Mouse (Mus musculus): ENCODE data around the gene Sh3pxd2a. TPM values are rescaled to one million over a fixed set of nuclear protein-coding genes. Genes with fewer than 3 reads are reported as not detected.
A peak's percentile ranks its signal among the peaks of the same experiment; 100 is the strongest.

Sh3pxd2a gene
- total RNA-seq, 2 experiments from 2014 or later = 32.8 to 42.6 TPM

DNA sequence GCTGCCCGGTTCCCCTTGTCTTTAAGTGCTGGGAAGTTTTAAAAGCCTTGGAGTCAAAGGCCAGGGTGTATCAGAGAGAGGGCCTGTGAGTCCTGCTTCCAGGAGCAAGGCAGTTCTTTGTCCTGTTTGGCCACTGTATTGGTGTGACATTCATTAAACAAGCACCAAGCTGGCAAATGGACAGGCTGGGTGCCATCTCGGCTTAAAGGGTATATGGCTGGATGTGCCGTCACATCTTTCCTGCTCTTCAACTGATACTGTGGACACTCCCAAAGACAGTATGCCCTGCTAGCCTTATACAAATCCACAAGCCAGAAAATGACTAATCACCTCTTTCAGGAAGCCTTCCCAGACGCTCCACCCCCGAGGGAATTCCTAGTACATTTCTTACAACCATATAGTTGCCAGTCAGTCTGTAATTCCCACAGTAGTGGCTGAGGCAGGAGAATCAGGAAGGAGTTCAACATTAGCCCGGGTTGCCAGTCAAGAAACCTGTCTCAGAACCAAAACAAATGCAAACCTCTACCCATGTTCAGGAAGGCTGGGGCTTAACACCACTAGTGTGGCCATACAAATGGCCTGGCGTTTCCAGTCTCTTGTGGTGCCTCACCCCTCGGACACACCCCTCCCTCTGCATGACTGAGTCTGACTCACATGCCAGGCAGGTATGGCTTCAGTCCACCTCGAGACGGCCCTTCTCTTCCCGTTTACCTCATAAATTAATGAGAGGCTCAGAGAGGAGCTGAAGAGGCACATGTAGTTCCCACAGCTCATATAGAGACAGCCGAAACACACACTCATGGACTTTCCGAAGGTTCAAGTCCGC is 148.9 kb downstream of the Sh3pxd2a start:
- no peak for DNase-seq (ENCODE audit: low spot score)

DNA sequence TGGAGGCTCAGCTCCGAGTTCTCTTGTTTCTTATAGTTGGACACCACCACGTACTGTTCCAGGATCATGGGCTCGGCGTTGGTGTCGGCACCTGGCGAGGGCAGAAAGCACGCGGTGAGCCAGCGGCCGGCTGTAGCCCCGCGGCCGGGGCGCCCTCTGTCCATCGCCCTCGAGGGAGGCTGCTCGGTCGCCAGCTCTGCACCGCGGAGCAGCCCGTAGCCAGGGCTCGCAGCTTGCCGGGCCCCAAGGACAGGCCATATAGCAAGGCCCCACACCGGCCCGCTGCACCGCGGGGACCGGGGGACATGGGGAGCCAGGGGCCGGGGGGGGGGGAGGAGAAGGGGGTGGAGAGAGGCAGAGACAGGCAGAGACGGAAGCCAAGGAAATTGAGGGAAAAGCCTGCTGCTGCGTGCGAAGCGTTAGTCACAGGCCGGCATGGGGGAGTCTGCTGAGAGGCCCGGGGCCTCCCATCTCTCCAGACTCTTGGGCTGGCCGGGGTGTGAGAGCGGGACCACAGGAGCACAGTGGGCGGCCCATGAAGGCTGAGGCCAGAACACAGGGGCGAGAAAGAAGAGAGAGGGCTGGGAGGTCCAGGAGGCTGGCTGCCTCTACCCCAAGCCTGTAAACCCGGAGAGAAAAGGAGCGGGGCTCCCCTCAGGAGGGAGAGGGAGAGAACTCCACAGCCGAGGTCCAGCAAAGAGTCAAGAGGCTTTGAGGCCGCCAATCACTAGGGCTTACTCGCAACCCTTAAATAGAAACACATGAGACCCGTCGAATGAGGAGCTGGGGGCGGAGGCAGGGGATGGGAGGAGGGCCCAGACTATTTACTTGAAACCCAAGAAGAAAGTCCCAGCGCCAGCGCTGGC is 149.9 kb downstream of the Sh3pxd2a start:
- peak; percentile 90 for DNase-seq (ENCODE audit: low spot score)

DNA sequence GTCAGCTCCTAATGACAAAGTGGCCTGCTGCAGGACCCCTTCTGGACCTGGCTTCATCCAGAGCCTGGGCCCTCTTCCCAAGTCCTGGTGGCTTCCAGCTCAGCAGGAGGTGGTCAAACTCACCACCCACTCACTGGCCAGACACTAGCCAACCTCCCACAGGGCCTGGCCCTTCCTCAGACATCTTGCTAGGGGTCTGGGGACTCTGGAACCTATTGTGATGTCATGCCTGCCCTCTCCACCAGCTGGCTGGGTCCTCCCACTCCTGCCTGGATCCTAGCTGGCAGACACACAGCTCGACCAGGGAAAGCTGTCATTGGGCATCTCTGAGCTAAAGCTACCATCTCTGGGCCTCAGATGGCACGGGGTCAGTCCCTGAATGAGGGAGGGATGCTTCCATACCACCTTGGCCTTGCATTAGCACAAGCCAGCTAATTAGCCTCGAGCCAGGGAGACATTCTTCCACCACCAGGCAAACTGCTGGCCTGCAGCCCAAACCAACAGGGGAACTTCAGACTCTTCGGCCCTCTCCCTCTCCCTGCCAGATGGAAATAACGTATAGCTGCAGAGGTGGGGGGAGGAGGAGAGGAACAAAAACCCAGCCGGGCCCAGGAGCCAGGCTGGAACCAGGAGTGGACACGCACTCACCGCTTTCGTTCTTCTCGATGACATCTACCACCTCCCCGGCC is 150.7 kb downstream of the Sh3pxd2a start:
- DNase-seq (ENCODE audit: low spot score) = no peak

DNA sequence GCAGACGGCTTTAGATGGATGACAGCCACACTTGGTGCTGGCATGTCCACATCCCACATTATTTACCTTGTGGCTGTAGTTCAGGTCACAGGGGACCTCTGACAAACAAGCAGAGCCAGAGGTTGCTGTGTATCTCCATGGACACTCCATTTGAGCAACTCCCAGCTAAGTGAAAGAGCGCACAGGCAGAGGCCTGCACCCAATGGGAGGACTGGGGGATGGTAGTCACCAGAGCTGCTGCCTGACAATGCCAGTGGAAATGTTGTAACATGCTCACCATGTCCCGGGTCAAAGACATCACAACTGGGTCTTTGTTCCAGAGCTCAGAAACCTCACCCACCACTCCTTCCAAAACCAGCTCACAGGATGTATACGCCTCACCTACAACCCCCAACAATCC is 153.0 kb downstream of the Sh3pxd2a start:
- DNase-seq (ENCODE audit: low spot score) = no peak

DNA sequence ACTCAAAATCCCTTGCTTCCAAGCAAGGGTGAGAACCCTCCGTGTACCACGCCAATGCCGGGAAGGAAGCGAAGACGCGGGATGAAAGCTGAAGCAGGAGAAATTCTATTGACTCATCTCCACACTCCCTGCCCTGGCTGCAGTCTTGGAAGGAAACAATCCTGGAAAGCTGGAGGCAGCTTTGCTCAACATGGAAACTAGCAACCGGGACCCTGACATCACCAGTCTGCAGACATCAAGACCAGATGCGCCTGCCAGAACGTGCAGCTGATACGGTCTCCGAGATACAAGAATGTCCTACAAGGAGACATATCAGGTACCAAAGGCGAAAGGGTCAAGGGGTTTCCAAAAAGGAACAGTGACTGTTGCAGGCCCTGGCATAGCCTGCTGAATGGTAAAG is 154.4 kb downstream of the Sh3pxd2a start:
- DNase-seq (ENCODE audit: low spot score) = peak; percentile 68

DNA sequence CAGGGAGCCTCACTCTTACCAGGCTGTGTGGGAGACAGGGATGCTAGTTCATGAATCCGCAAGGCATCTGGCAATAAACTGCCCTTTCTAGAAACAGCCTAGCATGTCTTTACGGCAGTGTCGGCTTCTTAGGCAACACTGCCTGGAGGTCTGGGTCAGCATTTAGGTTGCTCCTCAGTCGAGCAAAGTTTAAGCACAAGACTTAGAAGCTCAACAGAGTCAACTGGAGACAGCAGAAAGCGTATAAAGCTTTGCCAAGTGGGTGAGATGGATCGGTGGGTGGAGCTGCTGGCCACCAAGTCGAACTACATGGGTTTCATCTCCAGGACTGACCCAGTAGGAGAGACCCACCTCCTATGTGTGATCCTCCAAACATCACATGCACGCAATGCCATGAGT is 157.3 kb downstream of the Sh3pxd2a start:
- DNase-seq (ENCODE audit: low spot score) = no peak

DNA sequence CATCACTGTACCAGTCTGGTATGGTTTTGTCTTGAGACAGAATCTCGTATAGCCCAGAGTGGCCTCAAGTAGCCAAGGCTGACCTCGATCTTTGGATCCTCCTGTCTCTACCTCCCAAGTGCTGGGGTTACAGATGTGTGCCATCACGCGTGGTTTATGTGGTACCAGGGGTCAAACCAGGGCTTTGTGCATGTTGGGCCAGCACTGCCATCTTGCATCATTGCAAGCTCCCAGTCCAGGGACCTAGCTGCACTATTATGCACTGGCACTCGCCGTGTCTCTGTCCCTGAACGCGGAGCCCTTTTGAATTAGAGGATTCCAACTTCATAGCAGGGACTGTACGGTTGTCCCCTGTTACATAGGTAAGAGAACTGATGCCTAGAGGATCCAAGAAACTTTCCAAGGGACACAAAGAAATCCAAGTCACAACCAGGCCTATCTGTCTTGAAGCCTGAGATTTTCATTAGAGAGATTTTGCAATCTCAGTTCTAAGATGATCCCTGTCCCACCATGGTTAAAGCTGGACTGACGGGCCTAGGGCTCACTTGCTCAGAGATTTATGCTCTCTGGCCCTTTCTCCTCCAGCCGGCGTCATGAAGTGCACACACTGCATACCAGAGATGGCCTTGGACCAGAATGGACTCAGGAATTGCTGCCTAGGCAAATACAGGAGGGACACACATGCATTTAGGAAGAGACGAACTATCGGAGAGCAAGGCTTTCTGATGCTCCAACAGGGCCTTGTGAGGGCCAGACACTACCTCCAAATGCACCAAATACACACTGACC is 157.9 kb downstream of the Sh3pxd2a start:
- DNase-seq (ENCODE audit: low spot score) = no peak

DNA sequence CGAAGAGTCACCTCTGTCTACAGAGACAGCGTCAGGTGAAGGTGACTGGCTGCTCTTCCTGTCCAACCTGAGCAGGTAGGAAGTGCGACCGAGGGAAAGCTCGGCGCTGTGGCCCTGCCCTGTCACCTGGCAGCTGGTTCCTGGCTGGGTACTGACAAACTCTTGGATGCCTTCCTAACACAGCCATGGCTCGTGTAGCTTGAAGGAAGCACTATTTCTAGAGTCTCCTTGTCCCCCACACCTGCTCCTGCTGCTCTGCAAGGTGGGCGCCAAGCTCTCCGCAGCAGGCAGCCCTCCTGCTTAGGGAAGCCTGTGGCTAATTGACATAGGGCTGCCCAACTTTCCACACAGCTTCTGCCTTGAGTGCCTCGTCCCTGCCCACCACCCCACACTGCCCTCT is 158.8 kb downstream of the Sh3pxd2a start:
- DNase-seq (ENCODE audit: low spot score) = no peak

DNA sequence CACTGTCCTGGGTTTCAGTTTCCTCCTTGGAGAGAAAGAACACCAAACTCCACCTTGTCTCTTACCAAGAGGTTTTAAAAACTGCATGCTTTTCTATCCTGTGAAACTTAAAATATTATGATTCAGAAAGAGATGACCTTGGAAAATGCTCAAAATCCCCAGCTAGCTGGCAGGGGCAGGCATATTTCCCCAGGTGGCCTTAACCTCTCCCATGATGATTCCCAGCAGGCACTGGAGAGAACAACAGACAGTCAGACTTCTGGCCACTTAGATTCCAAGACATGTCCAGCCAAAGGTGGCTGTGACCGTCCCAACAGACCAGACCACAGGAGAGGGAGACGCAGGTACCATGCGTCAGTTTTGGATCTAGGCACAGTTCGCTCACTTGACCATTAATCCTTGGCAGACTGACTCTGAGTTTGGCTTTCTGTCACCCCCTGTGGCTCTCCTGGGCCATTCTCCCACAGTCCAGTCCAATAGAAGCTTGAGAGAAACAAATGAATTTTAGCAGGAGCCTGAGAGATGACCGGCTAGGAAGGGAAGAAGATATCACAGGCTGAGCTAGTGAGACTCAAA is 159.9 kb downstream of the Sh3pxd2a start:
- DNase-seq (ENCODE audit: low spot score) = no peak

DNA sequence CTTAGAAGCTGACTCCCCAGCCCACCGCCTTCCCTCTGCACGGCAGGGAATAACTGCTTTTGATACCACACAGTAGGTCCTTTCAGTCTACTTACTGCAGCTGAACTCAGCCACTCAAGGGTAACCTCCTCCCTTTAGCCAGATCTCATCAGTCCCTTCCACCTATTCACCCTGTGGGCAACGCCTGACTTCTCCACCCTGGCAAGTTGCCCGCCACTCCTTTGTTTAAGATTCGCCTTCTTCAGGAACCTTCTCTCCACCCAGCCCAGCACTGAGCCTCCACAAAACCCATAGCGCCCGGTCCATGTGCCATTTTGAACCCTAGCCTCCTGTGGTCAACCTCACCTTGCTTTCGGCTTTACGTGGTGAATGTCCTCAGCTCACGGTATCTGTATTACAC is 161.1 kb downstream of the Sh3pxd2a start:
- DNase-seq (ENCODE audit: low spot score) = no peak

DNA sequence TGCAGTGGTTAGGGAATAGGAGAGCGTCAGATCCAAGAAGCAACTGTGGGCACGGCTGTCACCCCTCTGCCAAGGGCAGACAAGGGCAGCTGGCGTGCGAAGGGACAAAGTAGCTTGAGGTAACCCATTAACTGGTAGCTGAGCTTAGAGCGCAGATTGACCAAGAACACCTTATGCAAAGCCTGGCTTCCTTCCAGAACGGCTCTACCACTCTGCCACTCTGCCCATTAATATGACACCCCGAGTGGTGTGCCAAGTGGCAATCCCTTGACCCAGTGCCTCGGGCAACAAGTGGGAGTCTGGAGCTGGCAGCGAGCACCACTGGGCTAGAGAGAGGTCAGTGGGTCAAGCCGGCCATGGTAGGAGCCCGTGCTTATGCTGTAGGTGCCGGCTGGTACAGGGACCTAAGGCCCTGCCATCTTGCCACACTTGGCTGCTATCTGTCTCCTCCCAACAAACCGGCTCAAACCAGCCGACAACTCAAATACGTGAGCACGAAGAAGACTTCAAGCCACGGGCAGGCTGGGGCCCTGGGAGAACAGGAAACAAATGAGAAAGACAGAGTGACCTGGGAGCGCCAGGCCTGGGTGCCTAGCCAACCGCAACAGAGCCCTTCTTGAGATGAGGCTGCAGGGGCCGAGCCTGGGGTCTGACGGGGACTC is 161.9 kb downstream of the Sh3pxd2a start:
- DNase-seq (ENCODE audit: low spot score) = peak; percentile 85

DNA sequence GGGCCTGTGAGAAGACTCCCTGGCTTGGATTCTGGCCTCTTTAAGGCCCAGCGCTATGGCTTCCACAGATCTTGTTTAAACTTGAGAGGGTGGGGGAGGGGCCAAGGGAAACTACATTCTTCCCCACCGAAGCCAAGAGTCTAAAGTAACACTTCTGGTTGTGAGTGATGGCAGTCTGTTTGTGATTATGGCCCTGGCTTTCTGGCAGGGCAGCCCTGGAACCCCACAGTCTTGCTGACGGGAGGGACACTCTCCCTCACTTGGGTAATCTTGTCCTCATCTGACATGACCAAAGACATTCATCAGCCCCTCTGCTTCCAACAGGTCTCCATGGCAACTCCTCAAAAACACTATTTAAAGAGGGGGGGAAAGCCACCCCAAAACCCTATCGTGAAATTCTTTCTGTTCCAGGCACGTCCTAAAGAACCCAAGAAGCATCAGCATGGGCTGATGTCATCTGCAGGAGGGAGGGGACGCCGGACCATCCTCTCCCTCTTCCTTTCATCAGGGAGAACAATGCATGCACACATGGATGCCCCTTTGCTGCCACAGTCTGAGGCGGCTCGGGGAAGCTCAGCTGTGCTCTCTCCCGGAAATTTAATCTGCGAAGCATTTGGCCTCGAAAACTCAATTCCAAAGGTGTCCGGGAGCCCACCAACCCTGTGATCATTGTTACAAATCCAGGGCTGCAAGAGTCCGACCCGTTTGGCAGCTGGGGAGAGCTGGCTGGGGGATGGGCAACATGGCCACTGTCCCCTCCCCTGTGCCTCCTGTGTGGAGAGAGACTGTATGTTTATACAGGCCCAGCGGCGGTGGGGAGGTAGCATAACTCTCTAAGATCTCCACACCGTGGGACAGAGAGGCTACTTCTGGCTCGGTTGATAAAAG is 162.7 kb downstream of the Sh3pxd2a start:
- no peak for DNase-seq (ENCODE audit: low spot score)

DNA sequence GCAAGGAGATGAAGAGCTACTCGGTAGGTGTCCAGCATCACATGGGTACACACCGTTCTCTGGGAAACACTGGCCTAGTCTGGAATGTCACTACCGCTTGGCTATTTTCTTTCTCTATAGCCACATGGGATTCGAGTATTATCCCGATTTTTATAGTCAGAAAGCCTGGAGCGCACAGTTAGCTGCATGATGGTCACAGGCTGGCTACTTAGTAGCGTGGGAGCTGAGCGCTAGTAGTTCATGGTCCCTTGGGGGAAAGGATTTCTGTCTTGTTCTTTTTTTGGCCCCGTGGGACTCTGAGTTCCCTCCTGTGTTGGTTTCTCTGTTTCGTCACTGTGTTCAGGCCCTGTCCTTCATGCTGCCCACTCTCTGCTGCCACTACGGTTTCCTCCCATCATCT is 166.1 kb downstream of the Sh3pxd2a start:
- DNase-seq (ENCODE audit: low spot score) = no peak

DNA sequence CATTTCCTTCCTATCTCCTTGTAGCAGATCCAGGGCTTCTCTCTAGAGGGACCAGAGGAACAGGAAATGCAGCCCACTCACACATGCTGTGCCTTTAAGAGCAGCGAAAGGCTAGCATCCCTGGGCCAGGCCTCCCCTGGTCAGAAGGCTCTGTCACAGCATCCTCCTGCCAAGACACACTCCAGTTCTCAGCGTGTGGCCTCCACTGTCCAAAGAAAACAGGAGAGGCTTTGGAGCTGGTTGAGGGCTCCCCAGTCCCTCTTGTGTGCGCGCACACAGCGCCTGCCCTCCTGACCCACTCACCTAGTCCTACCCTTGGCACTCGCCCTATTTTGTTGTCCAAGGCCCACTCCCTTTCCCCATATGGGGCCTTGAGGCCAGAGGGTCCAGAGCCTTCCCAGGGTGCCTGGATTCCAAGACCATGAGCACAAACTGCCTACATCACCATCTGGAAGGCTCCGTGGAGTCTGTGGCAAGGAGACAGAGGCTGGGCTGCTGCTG is 171.7 kb downstream of the Sh3pxd2a start:
- DNase-seq (ENCODE audit: low spot score) = no peak

DNA sequence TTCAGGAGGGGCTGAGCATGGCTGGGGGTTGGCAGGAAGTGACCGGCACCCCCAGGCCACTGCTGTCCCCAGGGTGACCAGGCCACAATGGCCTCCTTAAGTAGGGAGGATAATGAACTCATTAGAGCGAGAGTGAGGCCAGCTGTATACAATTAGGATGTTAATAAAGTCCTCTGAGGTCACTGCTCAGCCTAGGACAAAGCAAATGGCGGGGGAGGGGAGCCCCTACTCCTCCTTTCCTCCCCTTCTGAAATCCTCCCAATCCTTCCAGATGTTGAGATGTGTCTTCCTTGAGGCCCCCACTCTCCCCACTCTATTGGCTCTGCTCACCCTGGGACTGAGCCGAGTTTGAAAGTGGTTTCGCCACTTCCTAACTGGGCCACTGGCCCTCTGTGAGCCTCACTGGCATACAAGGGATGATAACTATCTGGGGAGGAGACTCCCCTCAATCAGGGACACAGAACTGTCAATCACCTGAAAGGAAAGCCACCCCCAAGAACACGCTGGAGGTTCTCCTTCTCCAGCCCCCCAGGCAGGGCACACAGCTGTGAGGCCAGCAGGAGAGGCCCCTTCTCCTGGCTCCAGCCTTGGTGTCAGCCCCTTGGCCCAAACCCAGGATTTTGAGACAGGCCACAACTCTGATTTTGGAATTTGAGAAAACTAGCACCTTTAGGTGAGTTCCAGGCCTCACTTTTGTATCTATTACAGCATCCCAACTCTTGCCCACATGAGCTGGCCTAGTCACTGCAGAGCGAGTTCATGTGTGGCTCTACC is 172.7 kb downstream of the Sh3pxd2a start:
- DNase-seq (ENCODE audit: low spot score) = no peak

DNA sequence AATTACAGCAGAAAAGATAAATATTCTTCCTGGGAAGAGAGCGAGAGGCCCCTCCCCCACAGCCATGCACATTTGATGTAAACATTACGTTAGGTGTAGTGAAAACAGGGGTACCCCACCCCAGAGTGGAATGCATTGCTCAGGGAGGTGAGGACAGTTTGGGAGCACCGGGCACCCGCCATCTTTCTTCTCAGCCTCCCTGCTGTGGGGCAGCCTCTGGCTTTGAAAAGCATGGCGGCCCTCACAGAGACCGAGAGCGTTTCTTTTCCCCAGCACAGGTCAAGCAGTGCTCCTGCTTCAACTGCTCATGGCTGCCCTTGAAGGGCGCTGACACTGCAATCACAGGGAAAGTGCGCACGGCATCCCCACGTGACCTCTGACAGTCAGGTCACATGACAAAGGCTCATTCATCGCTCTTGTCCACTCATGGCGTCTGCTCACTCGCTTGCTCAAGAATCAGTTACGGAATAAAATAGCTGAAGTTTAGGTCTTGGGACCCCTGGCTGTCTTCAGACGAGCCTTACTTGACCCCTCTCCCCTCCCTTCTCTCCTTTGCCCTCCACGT is 177.2 kb downstream of the Sh3pxd2a start:
- DNase-seq (ENCODE audit: low spot score) = no peak

DNA sequence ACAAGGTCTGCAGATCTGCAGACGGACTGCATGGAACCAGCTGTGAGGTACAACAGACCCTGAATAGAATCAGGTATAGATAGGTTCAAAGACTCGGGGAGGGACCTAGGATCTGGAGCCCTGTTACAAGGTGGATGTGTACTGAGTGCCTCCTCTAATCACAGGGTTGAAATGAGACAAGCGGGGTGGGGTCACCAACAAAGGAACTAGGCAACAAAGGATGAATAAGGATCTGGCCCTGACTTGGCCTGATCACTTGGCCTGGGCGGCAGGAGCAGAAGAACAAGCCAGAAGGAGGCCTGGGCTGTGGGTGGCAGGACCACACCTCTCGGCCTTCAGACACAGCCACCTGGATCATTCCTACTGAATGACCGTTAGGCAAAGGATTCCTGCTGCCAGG is 178.6 kb downstream of the Sh3pxd2a start:
- no peak for DNase-seq (ENCODE audit: low spot score)

DNA sequence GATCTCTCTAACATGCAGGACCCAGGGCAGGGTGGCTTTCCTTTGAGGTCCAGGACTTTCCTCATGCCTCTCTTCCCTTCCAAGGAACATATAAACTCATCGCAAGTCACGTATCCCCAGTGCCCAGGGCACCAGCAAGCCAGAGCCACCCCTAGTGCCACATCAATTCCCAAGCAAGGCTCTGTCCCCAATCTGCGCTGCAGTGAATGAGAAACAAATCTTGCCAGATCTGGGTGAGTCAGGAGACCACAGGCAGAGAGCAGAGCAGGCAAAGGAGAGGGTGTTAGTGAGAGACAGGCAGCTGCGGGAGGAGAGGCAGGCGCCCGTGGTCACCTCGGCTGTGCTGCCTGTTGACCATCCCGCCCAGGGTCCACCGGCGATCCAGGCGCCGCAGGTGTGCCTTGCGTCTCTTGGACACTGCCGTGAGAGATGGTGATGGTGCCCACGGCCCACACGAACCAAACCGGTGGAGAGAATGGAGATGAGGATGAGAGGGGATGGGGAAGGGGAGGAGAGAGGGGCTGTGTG is 181.4 kb downstream of the Sh3pxd2a start:
- DNase-seq (ENCODE audit: low spot score) = no peak

Measured in gastrocnemius, adult 18-20 months (tissue).